Mouse (Mus musculus): ENCODE measurements around the gene Gria3.

GRCm38 (mm10) chrX:41477486-41477885 lies 76.8 kb downstream of the Gria3 start:
- TF ChIP-seq CTCF (IDR thresholded peaks at IDR 0.05): no peak
- TF ChIP-seq POLR2A (IDR thresholded peaks at IDR 0.05; ENCODE audit: insufficient read depth, low read depth, low read length): no peak
